In the genomic region with DNA sequence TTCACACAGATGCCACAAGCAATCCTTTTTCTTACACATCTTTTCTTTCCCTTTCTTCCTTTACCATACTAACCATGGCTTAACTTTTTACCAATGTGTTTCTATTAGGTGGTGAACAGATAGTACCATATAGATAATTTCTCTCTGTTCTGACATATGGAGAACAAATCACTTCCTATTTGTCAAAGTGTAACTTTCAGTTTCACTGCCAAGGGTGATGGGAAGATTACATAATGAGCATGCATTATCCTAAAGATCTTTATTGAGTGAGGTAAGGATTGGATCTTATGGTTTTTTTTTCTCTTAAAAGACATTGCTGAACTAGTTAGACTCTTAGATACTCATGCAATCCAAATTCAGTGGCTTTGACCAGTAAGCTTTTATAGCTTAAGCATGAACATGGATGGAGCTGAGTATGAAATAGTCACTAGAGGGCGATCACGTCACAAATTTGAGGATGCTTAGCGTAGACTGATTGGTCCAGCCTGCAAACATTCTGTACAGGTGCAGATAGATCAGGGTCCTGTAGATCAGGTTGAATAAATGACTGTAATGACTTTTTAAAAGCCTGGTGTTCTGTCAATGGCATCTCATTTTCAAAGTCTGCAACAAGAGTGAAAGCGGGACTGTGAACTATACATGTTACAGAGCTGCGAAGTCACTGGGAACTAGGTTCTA, we compare ENCODE assay signal across 8 mouse cellular contexts.
DNase-seq lines count a peak whose midpoint lies in the region; ATAC-seq and TF ChIP-seq lines count a peak whose summit lies in the region.

No protein-coding gene starts in this region.

- no peaks in the 10 kb centered on the region for H3K9me3 ChIP-seq in heart, embryonic 15.5 days (replicated peaks)
- H3K9me3 ChIP-seq in kidney, postnatal 0 days (replicated peaks; ENCODE audit: low read length): no peaks in the 10 kb centered on the region

- ATAC-seq in CD4-positive, CD25-positive, alpha-beta regulatory T cell, adult 4 months: peak; percentile 98
- ATAC-seq in heart, embryonic 15.5 days (replicated peaks; ENCODE audit: insufficient number of reproducible peaks, insufficient read depth, low FRiP score, low read depth): peak; percentile 82; the same call in 1 of the 2 replicates
- ATAC-seq in kidney, postnatal 0 days (replicated peaks; ENCODE audit: low FRiP score, low read depth): peak; percentile 77

- no peak overlapping the region for H3K27ac ChIP-seq in heart, embryonic 15.5 days
- no peak overlapping the region for H3K27ac ChIP-seq in kidney, postnatal 0 days

- no peaks in the 10 kb centered on the region for H3K27me3 ChIP-seq in heart, embryonic 15.5 days
- no peaks in the 10 kb centered on the region for H3K27me3 ChIP-seq in kidney, postnatal 0 days (ENCODE audit: insufficient read depth, low read length)

- 33% methylated on average over 5 of the region's 5 CpGs for WGBS in heart, embryonic 15.5 days
- 33% methylated on average over 5 of the region's 5 CpGs for WGBS in kidney, postnatal 0 days

- no peak overlapping the region for H3K4me2 ChIP-seq in heart, embryonic 15.5 days
- H3K4me2 ChIP-seq in kidney, postnatal 0 days (ENCODE audit: low read length): no peak overlapping the region

- H3K4me3 ChIP-seq in heart, embryonic 15.5 days: no peak overlapping the region
- no peak overlapping the region for H3K4me3 ChIP-seq in kidney, postnatal 0 days (replicated peaks; ENCODE audit: low read depth, low read length)

- no peaks in the 10 kb centered on the region for H3K4me1 ChIP-seq in heart, embryonic 15.5 days (replicated peaks)
- no peaks in the 10 kb centered on the region for H3K4me1 ChIP-seq in kidney, postnatal 0 days (replicated peaks; ENCODE audit: insufficient read depth, low read length)

- peak; percentile 81 for DNase-seq in NIH3T3 (ENCODE audit: low read depth)
- peak; percentile 11 to 43 for DNase-seq in cerebellum, postnatal 36 days
- DNase-seq in kidney, postnatal 0 days (ENCODE audit: low spot score): peak; percentile 88
- peak; percentile 54 for DNase-seq in lung, postnatal 10 days
- DNase-seq in right cerebral cortex, postnatal 4 days: peak; percentile 9
- DNase-seq in spleen, postnatal 4 days (ENCODE audit: low spot score in 2 of 2): no peak

- TF ChIP-seq CTCF in kidney, postnatal 0 days (IDR thresholded peaks at IDR 0.05; ENCODE audit: low read depth): peak; percentile 85

- H3K36me3 ChIP-seq in heart, embryonic 15.5 days: no peaks in the 10 kb centered on the region; the same call in 1 of the 2 replicates
- H3K36me3 ChIP-seq in kidney, postnatal 0 days (ENCODE audit: insufficient read depth, low read length): no peaks in the 10 kb centered on the region

- no peak overlapping the region for H3K9ac ChIP-seq in heart, embryonic 15.5 days
- H3K9ac ChIP-seq in kidney, postnatal 0 days (ENCODE audit: low read depth, low read length): no peak overlapping the region

Comparison
In these comparisons a context has a peak if more than half of its experiments do, and no peak if none do; other contexts are left out.
1. DNase-seq: peak in NIH3T3 (single experiment), cerebellum, postnatal 36 days (2 of 2), kidney, postnatal 0 days (single experiment), lung, postnatal 10 days (single experiment) and right cerebral cortex, postnatal 4 days (single experiment); none in spleen, postnatal 4 days (0 of 2).
2. Peak in every context shown above with its lines, with median percentiles within 50 percentile points of each other: ATAC-seq.